Mouse (Mus musculus) limb, embryonic 11.5 days (tissue): ENCODE data around the gene Sult4a1. TPM values are rescaled to one million over a fixed set of nuclear protein-coding genes. Genes with fewer than 3 reads are reported as not detected.

Experiments used
- ATAC-seq: fragments of 200-750 bp; cut with Nextera tagmentation; 2 replicates; pipeline ENCODE4 v1.8.0; 2017; ENCODE audit warnings: low read depth; ENCODE audit not compliant: insufficient number of reproducible peaks, low FRiP score, low TSS enrichment
- DNase-seq: peaks from one replicate; pipeline ENCODE4 v3.0.0-alpha.2; 2015; ENCODE audit warnings: low spot score
- H3K27ac ChIP-seq: fragments of 300-500 bp; sonication (generic); replicated peaks from 2 replicates; pipeline ENCODE4 v1.5.1; 2014; ENCODE audit warnings: low read depth, mild to moderate bottlenecking, low read length
- H3K27me3 ChIP-seq: fragments of 300-500 bp; sonication (generic); 2 replicates; pipeline ENCODE4 v1.6.1; 2014; ENCODE audit warnings: mild to moderate bottlenecking, low read length, mixed read lengths; ENCODE audit not compliant: control insufficient read depth, insufficient read depth
- H3K36me3 ChIP-seq: fragments of 300-500 bp; sonication (generic); 2 replicates; pipeline ENCODE4 v1.6.1; 2014; ENCODE audit warnings: mild to moderate bottlenecking, low read length, moderate library complexity, mixed read lengths; ENCODE audit not compliant: control insufficient read depth, insufficient read depth
- H3K4me1 ChIP-seq: fragments of 300-500 bp; sonication (generic); 2 replicates; pipeline ENCODE4 v1.6.1; 2014; ENCODE audit warnings: low read length, mixed read lengths; ENCODE audit not compliant: control insufficient read depth, insufficient read depth
- H3K4me2 ChIP-seq: fragments of 300-500 bp; sonication (generic); 2 replicates; pipeline ENCODE4 v1.6.1; 2014; ENCODE audit warnings: low read depth, mild to moderate bottlenecking, moderate library complexity; ENCODE audit not compliant: severe bottlenecking
- H3K4me3 ChIP-seq: fragments of 300-500 bp; sonication (generic); 2 replicates; pipeline ENCODE4 v1.5.1; 2014; ENCODE audit warnings: low read depth, low read length
- H3K9ac ChIP-seq: fragments of 300-500 bp; sonication (generic); 2 replicates; pipeline ENCODE4 v1.6.1; 2014; ENCODE audit warnings: mild to moderate bottlenecking, low read length
- H3K9me3 ChIP-seq: fragments of 300-500 bp; sonication (generic); 2 replicates; pipeline ENCODE4 v1.6.1; 2016; ENCODE audit warnings: low read length; ENCODE audit not compliant: control insufficient read depth
- WGBS: fragments of 180-500 bp; shearing (Covaris S2); extraction: QIAGEN DNeasy Blood & Tissue Kit; methylation state at CpG from one replicate; pipeline ENCODE4 v1.1.7; 2014; 5-methylcytosine and 5-hydroxymethylcytosine counted together
- polyA plus RNA-seq: library from polyadenylated mRNA; unstranded; fragments of >200 nt; fragmentation: Nextera tagmentation; extraction: Ambion mirVana; gene quantifications from 2 replicates; pipeline ENCODE4 v1.2.1, GENCODE M21; 2014

The Sult4a1 gene
- polyA plus RNA-seq, 1 experiment from 2014 or later = 1.1 TPM

- H3K27me3 ChIP-seq = peaks cover 40% of the 10 kb centered on the region
- no peaks in the 10 kb centered on the region for H3K36me3 ChIP-seq
- peaks cover 4% of the 10 kb centered on the region for H3K4me1 ChIP-seq
- H3K9me3 ChIP-seq = no peaks in the 10 kb centered on the region
- ATAC-seq (no peak), DNase-seq (peak; percentile 52)
- no peak overlapping the region for H3K27ac ChIP-seq
- no peak overlapping the region for H3K9ac ChIP-seq
- peak overlapping the region; percentile 3; the same call in 1 of the 2 replicates for H3K4me2 ChIP-seq
- 3% methylated on average over 13 of the region's 13 CpGs for WGBS
- H3K4me3 ChIP-seq = no peak overlapping the region
These were observed 35.4 kb downstream of the Sult4a1 start for GRCm38 (mm10) chr15:84070116-84070676.

- WGBS = 10% methylated on average over 16 of the region's 16 CpGs
- no peak for DNase-seq
- ATAC-seq = no peak
These were observed 36.0 kb downstream of the Sult4a1 start for GRCm38 (mm10) chr15:84069455-84070050.

GRCm38 (mm10) chr15:84065701-84066100 is 39.9 kb downstream of the Sult4a1 start:
- Histone ChIP-seq H3K27me3 (peaks cover 31% of the 10 kb centered on the region), H3K27ac (no peak overlapping the region), H3K4me3 (no peak overlapping the region), H3K9ac (no peak overlapping the region), H3K4me1 (peaks cover 3% of the 10 kb centered on the region; the same call in 1 of the 2 replicates), H3K4me2 (no peak overlapping the region), H3K9me3 (no peaks in the 10 kb centered on the region), H3K36me3 (no peaks in the 10 kb centered on the region)
- 62% methylated on average over 4 of the region's 4 CpGs for WGBS
- ATAC-seq (no peak), DNase-seq (no peak)

More at GRCm38 (mm10) chr15:84069455-84070050, 36.0 kb downstream of the Sult4a1 start:
- no peak overlapping the region for H3K27ac ChIP-seq
- peak overlapping the region; percentile 3; the same call in 1 of the 2 replicates for H3K4me2 ChIP-seq
- H3K9ac ChIP-seq = no peak overlapping the region
- H3K9me3 ChIP-seq = no peaks in the 10 kb centered on the region
- H3K36me3 ChIP-seq = no peaks in the 10 kb centered on the region
- H3K27me3 ChIP-seq = peaks cover 40% of the 10 kb centered on the region
- peaks cover 3% of the 10 kb centered on the region for H3K4me1 ChIP-seq
- no peak overlapping the region for H3K4me3 ChIP-seq

GRCm38 (mm10) chr15:84065140-84065539 is 40.4 kb downstream of the Sult4a1 start, which contains the start of gene Efcab6:
TSS of gene Efcab6 (minus strand) at chr15:84065379.
- H3K27me3 ChIP-seq = peaks cover 26% of the 10 kb centered on the region
- H3K4me2 ChIP-seq = peak within 1 kb of the TSS; percentile 48
- H3K4me3 ChIP-seq = peak within 1 kb of the TSS; percentile 20
- DNase-seq (peak; percentile 52), ATAC-seq (no peak)
- H3K36me3 ChIP-seq = no peaks in the 10 kb centered on the region
- H3K4me1 ChIP-seq = peaks cover 3% of the 10 kb centered on the region; the same call in 1 of the 2 replicates
- H3K9ac ChIP-seq = no peak within 1 kb of the TSS
- WGBS = 2% methylated on average over 29 of the region's 29 CpGs
- H3K9me3 ChIP-seq = no peaks in the 10 kb centered on the region
- H3K27ac ChIP-seq = no peak within 1 kb of the TSS

- Histone ChIP-seq H3K27ac (no peak overlapping the region), H3K9ac (no peak overlapping the region), H3K9me3 (no peaks in the 10 kb centered on the region), H3K4me1 (no peaks in the 10 kb centered on the region), H3K4me3 (no peak overlapping the region), H3K4me2 (no peak overlapping the region), H3K36me3 (no peaks in the 10 kb centered on the region), H3K27me3 (no peaks in the 10 kb centered on the region)
- WGBS = 81% methylated on average over 6 of the region's 6 CpGs
- no peak for ATAC-seq
- no peak for DNase-seq
These were observed 46.7 kb downstream of the Sult4a1 start for GRCm38 (mm10) chr15:84058841-84059240.

GRCm38 (mm10) chr15:84056083-84056482 is 49.5 kb downstream of the Sult4a1 start:
- no peak overlapping the region for H3K4me2 ChIP-seq
- H3K4me3 ChIP-seq = no peak overlapping the region
- no peak for ATAC-seq
- WGBS = 66% methylated on average over 5 of the region's 5 CpGs
- H3K4me1 ChIP-seq = no peaks in the 10 kb centered on the region
- H3K9me3 ChIP-seq = no peaks in the 10 kb centered on the region
- no peaks in the 10 kb centered on the region for H3K36me3 ChIP-seq
- no peaks in the 10 kb centered on the region for H3K27me3 ChIP-seq
- no peak overlapping the region for H3K9ac ChIP-seq
- no peak for DNase-seq
- no peak overlapping the region for H3K27ac ChIP-seq

GRCm38 (mm10) chr15:84053859-84054258 is 51.7 kb downstream of the Sult4a1 start:
- no peaks in the 10 kb centered on the region for H3K9me3 ChIP-seq
- no peaks in the 10 kb centered on the region for H3K36me3 ChIP-seq
- no peak overlapping the region for H3K9ac ChIP-seq
- no peaks in the 10 kb centered on the region for H3K27me3 ChIP-seq
- DNase-seq (peak; percentile 90), ATAC-seq (no peak)
- H3K4me3 ChIP-seq = no peak overlapping the region
- H3K4me1 ChIP-seq = no peaks in the 10 kb centered on the region; the same call in 1 of the 2 replicates
- no peak overlapping the region for H3K27ac ChIP-seq
- no peak overlapping the region for H3K4me2 ChIP-seq
- WGBS = 45% methylated on average over 9 of the region's 9 CpGs

GRCm38 (mm10) chr15:84053240-84053639 is 52.3 kb downstream of the Sult4a1 start:
- Histone ChIP-seq H3K9me3 (no peaks in the 10 kb centered on the region), H3K4me2 (no peak overlapping the region), H3K4me1 (no peaks in the 10 kb centered on the region; the same call in 1 of the 2 replicates), H3K4me3 (no peak overlapping the region), H3K27me3 (no peaks in the 10 kb centered on the region), H3K36me3 (no peaks in the 10 kb centered on the region), H3K27ac (no peak overlapping the region), H3K9ac (no peak overlapping the region)
- ATAC-seq = no peak
- 95% methylated on average over 4 of the region's 4 CpGs for WGBS
- no peak for DNase-seq
